Mouse (Mus musculus) G1E (cell line): ENCODE results near the gene Nhsl2. TPM values are rescaled to one million over a fixed set of nuclear protein-coding genes. Genes with fewer than 3 reads are reported as not detected.

Experiments used
- ATAC-seq: 2 replicates; pipeline ENCODE4 v1.8.0; 2016; ENCODE audit warnings: mild to moderate bottlenecking; ENCODE audit not compliant: insufficient number of reproducible peaks, poor library complexity, low FRiP score, severe bottlenecking; ENCODE audit errors: extremely low read depth
- DNase-seq: peaks from one replicate; pipeline ENCODE4 v3.0.0; 2012; ENCODE audit warnings: low spot score
- H3K27me3 ChIP-seq: 2 replicates; pipeline ENCODE4 v1.6.1; 2012; ENCODE audit warnings: mild to moderate bottlenecking, low read length, inconsistent platforms; ENCODE audit not compliant: insufficient read depth
- H3K36me3 ChIP-seq: replicated peaks from 2 replicates; pipeline ENCODE3; 2012; ENCODE audit warnings: mild to moderate bottlenecking, inconsistent platforms
- H3K4me1 ChIP-seq: 2 replicates; pipeline ENCODE4 v1.6.1; 2012; ENCODE audit warnings: low read depth, low read length, inconsistent platforms, mixed read lengths; ENCODE audit not compliant: insufficient read depth
- H3K4me3 ChIP-seq: 2 replicates; pipeline ENCODE4 v1.5.1; 2012; ENCODE audit warnings: low read depth, mild to moderate bottlenecking, inconsistent platforms, low read length, moderate library complexity, mixed read lengths
- H3K9me3 ChIP-seq: replicated peaks from 2 replicates; pipeline ENCODE4 v1.6.1; 2012; ENCODE audit warnings: inconsistent platforms
- CTCF ChIP-seq: IDR thresholded peaks from 2 replicates; pipeline ENCODE4 v1.5.1; 2012; ENCODE audit warnings: low read depth, low read length, inconsistent platforms, mixed read lengths
- GATA1 ChIP-seq: IDR thresholded peaks from 2 replicates; pipeline ENCODE4 v1.6.1; 2012; ENCODE audit warnings: borderline replicate concordance, low read length, inconsistent platforms, mixed read lengths
- GATA2 ChIP-seq: IDR thresholded peaks from 2 replicates; pipeline ENCODE4 v1.6.1; 2012; ENCODE audit warnings: low read depth, low read length, inconsistent platforms, borderline replicate concordance
- POLR2AphosphoS5 ChIP-seq: IDR thresholded peaks from 2 replicates; pipeline ENCODE4 v1.6.1; 2012; ENCODE audit warnings: low read depth, low read length, inconsistent platforms; ENCODE audit not compliant: insufficient replicate concordance
- TAL1 ChIP-seq: conservative IDR thresholded peaks from 2 replicates; pipeline ENCODE4 v1.6.1; 2012; ENCODE audit warnings: low read depth, low read length, inconsistent platforms, mixed read lengths
- polyA plus RNA-seq: library from polyadenylated mRNA; stranded (reverse); fragments of >175 nt; gene quantifications from 2 replicates; pipeline ENCODE4 v1.2.3, GENCODE M21; 2012
- total RNA-seq, 2 experiments: library from RNA; stranded (forward) in 1 of 2; stranded (reverse) in 1 of 2; fragments of 200-1000 nt in 1 of 2; fragments of >200 nt in 1 of 2; fragmentation: Nextera tagmentation in 1 of 2; gene quantifications; 2 replicates each; pipeline ENCODE4 v1.2.3; 2014 to 2017

Gene Nhsl2
- total and polyA plus RNA-seq, 3 experiments: 0.02 to 0.05 TPM; not detected in 1

DNA sequence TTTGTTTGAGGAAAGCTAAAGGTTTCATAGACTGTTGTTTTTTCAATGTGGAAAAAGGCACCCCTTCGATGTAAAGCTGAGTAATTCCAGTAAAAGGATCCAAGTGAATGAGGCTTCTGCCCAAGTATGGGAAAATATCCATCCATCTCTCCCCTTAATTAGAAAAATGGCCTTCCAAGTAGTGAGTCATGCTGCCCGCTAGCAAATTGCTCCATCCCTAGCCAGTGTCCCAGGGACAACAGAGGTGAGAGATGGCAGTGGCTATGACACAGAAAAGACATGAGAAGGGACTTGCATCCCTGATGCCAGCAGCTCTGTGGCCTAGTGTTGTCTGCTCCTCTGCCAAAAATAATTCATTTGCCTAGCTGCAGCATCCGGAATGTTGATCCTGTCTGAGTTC, 114.5 kb downstream of the Nhsl2 start:
- Histone ChIP-seq H3K36me3 (no peaks in the 10 kb centered on the region), H3K4me1 (no peaks in the 10 kb centered on the region), H3K4me3 (no peak overlapping the region), H3K27me3 (no peaks in the 10 kb centered on the region), H3K9me3 (no peaks in the 10 kb centered on the region)
- no peak for DNase-seq
- no peak for ATAC-seq
- TF ChIP-seq POLR2AphosphoS5: no peak
- no peak for TF ChIP-seq TAL1
- TF ChIP-seq GATA1: no peak
- TF ChIP-seq GATA2: no peak
- TF ChIP-seq CTCF: no peak

DNA sequence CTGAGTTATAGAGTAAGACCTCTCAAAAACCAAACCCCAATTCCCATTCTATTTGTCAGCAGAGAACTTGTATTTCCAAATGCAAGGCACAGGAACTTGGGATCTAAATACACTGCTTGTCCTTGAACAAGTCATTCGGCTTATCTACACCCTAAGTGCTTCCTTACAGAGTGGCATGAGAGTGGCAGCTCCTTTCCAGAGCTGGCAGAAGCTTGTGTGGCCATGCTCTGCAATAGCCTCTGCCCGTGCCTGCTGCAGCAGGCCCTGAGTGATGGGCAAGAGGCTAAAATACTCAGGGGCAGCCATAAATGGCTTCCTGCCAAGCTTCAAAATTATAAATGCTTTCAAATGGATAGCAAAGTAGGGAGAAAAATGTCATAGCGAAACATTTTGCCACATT, 123.8 kb downstream of the Nhsl2 start:
- Histone ChIP-seq H3K36me3 (no peaks in the 10 kb centered on the region), H3K27me3 (no peaks in the 10 kb centered on the region), H3K4me1 (no peaks in the 10 kb centered on the region), H3K4me3 (no peak overlapping the region), H3K9me3 (no peaks in the 10 kb centered on the region)
- no peak for TF ChIP-seq GATA2
- TF ChIP-seq POLR2AphosphoS5: no peak
- TF ChIP-seq TAL1: no peak
- TF ChIP-seq GATA1: no peak
- no peak for TF ChIP-seq CTCF
- DNase-seq: no peak
- ATAC-seq: no peak

DNA sequence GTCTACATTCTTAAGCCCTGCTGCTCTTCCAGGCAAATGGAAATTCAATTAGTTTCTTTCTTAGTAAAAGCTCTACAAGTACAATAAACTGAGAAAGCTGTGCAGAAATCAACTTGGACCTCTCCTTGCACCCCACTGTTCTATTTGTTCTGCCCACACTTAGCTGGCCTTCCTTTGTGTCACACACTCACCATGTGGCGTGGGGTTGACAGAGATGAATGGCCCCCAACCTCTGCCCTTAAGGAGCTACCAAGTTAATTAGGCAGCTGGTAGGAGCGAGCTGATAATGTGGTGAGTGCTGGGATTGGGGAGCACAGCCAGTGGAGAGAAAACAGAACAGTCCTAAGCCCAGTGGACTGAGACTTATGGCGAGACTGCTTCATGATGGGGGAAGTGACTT, 127.7 kb downstream of the Nhsl2 start:
- DNase-seq (no peak), ATAC-seq (no peak)
- Histone ChIP-seq H3K36me3 (no peaks in the 10 kb centered on the region), H3K4me3 (no peak overlapping the region), H3K9me3 (no peaks in the 10 kb centered on the region), H3K27me3 (no peaks in the 10 kb centered on the region), H3K4me1 (no peaks in the 10 kb centered on the region)
- no peak for TF ChIP-seq POLR2AphosphoS5
- no peak for TF ChIP-seq TAL1
- TF ChIP-seq GATA2: no peak
- no peak for TF ChIP-seq GATA1
- TF ChIP-seq CTCF: no peak

DNA sequence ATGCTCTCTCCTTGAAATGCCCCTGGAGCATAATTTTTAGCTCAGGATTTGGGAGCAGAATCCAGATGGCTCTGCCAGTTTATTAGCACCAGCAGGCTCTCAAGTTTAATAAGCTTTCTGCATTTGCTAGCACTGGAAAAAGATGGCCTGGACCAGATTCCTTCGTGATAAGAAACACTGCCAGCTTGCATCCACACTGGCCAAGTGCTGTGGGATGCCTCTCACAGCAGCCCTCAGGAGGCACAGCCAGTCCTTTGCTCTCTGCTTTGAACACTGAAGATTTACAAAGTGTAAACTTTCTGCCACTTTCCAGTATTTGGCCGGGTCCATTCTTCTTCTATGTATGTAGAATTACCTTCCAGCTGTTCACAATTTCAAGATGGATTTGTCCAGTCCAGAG, 129.7 kb downstream of the Nhsl2 start:
- Histone ChIP-seq H3K4me3 (no peak overlapping the region), H3K36me3 (no peaks in the 10 kb centered on the region), H3K9me3 (no peaks in the 10 kb centered on the region), H3K27me3 (no peaks in the 10 kb centered on the region), H3K4me1 (no peaks in the 10 kb centered on the region)
- TF ChIP-seq GATA1 (no peak), GATA2 (no peak), TAL1 (no peak), POLR2AphosphoS5 (no peak), CTCF (no peak)
- ATAC-seq (no peak), DNase-seq (no peak)

DNA sequence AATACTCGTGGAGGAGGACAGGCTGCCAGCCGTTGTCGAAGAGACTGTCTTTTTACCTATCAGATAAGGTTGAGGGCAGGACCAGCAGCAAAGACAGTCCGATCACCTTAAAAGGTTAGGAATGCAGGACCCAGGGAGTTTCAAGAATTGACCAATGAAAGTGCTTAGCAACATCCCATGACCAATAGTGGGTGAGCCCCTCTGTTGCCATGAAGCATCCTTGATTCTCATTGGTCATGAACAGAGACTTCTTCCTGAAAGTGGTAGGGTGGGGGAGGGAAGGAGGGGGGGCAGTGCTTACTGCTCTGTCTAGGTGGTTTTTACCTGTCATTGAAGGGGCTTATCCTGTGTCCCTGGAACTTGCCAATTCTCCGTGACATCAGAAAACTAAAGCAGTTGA, 130.1 kb downstream of the Nhsl2 start:
- Histone ChIP-seq H3K4me3 (no peak overlapping the region), H3K9me3 (no peaks in the 10 kb centered on the region), H3K27me3 (no peaks in the 10 kb centered on the region), H3K36me3 (no peaks in the 10 kb centered on the region), H3K4me1 (no peaks in the 10 kb centered on the region)
- ATAC-seq (no peak), DNase-seq (no peak)
- TF ChIP-seq GATA2: no peak

DNA sequence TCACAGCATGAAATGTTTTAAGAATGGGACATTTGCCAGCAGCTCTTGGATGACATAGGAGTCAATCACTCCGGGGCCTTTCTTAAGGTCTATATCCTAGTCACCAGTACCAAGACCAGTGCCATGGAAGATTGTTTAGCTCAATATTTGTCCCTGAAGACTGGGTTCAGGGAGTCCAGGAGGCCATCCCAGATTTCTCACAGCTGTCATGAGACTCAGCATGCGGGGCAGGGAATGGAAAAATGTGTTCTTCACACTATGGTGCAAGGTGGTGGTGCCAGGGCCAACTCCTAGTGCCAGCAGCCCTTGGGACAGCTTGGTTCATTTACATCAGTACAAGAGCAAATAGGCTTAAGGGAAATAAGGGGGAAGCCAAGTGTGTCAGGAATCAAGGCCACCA, 131.4 kb downstream of the Nhsl2 start:
- DNase-seq (no peak), ATAC-seq (no peak)
- TF ChIP-seq GATA2 (no peak), CTCF (no peak), POLR2AphosphoS5 (no peak), GATA1 (no peak), TAL1 (no peak)
- no peak overlapping the region for H3K4me3 ChIP-seq
- H3K9me3 ChIP-seq: no peaks in the 10 kb centered on the region
- no peaks in the 10 kb centered on the region for H3K27me3 ChIP-seq
- H3K36me3 ChIP-seq: no peaks in the 10 kb centered on the region
- no peaks in the 10 kb centered on the region for H3K4me1 ChIP-seq

DNA sequence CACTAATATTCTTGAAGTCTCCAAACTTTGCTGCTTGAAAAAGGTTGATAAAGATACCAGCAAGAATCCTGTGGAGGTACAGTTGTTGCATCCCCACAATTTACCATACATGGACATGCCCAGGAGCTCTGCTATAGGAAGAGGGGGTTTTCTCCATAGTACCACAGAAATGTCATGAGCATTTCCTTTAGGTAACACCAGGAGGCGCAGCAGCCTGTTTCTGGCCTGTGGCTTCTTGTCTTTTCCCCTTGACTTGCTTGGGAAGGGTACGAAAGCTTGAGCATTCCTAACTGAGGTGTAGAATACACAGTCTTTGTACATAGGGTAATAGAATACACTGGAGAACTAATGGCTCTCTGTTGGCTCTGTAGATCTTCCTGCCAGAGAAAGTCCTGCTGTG, 132.3 kb downstream of the Nhsl2 start:
- H3K9me3 ChIP-seq: no peaks in the 10 kb centered on the region
- no peaks in the 10 kb centered on the region for H3K4me1 ChIP-seq
- DNase-seq (no peak), ATAC-seq (no peak)
- H3K36me3 ChIP-seq: no peaks in the 10 kb centered on the region
- no peak overlapping the region for H3K4me3 ChIP-seq
- TF ChIP-seq GATA2: no peak
- no peak for TF ChIP-seq GATA1
- no peak for TF ChIP-seq TAL1
- no peak for TF ChIP-seq CTCF
- TF ChIP-seq POLR2AphosphoS5: no peak
- no peaks in the 10 kb centered on the region for H3K27me3 ChIP-seq
